Mouse (Mus musculus): ENCODE measurements around the gene Ado. TPM values are rescaled to one million over a fixed set of nuclear protein-coding genes. Genes with fewer than 3 reads are reported as not detected.

The Ado gene
- polyA plus RNA-seq, 1 experiment from 2014 or later: 99.1 TPM

DNA sequence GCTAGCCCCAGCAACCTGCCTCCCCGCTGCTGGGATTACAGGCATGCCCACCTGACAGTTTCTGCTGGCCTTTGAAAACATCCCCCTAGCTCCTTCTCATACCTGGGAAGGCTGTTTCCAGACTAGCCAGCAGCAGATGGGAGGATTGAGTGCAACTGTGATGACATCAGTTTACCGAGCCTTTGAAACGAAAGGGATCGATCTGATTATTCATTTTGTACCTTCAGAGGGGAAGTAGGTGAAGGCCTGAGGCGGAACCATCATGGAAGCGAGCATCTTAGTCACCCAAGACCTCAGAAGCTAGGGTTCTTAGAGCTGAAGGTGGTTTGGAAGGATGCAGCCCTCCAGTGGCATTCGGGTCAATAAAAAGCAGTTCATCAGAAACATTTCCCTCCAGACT is 15.8 kb upstream of the Ado start:
- Histone ChIP-seq H3K4me2 (replicated peaks) (no peak overlapping the region), H3K4me1 (replicated peaks; ENCODE audit: control insufficient read depth, insufficient read depth, low read length) (peaks cover 11% of the 10 kb centered on the region; the same call in 1 of the 2 replicates), H3K36me3 (replicated peaks; ENCODE audit: control insufficient read depth, insufficient read depth) (no peaks in the 10 kb centered on the region), H3K27me3 (ENCODE audit: control insufficient read depth, insufficient read depth, low read length) (peaks cover 14% of the 10 kb centered on the region; the same call in 1 of the 2 replicates), H3K9ac (no peak overlapping the region), H3K27ac (no peak overlapping the region), H3K4me3 (replicated peaks; ENCODE audit: low read length) (no peak overlapping the region), H3K9me3 (ENCODE audit: control insufficient read depth, low read length) (no peaks in the 10 kb centered on the region)
- WGBS: 92% methylated on average over 7 of the region's 7 CpGs
- ATAC-seq (ENCODE audit: low FRiP score): no peak
- no peak for DNase-seq (ENCODE audit: low spot score)

DNA sequence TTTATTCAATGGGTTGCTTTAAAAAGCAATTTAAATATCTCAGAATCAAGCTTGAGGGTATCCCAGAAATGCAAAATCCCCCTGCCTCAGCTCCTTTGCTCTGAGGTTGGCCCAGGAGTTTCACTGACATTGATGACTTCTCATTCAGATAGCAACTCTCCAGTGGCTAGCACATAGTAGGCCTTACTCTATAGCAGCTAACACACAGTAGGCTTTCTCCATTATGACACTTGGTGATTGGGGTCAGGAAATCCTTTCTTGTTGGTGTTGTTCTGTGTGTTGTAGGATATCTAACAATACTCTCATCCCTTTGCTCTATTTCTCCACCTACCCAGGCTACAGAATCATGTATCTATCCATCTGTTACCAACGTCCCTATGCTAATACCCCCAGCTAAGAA is 12.4 kb upstream of the Ado start:
- Histone ChIP-seq H3K9me3 (ENCODE audit: control insufficient read depth, low read length) (0 out of 2 replicates have a peak, but pooled peaks cover 3% of the 10 kb centered on the region), H3K36me3 (replicated peaks; ENCODE audit: control insufficient read depth, insufficient read depth) (no peaks in the 10 kb centered on the region), H3K4me3 (replicated peaks; ENCODE audit: low read length) (no peak overlapping the region), H3K27ac (no peak overlapping the region), H3K4me1 (replicated peaks; ENCODE audit: control insufficient read depth, insufficient read depth, low read length) (peaks cover 12% of the 10 kb centered on the region; the same call in 1 of the 2 replicates), H3K27me3 (ENCODE audit: control insufficient read depth, insufficient read depth, low read length) (peaks cover 25% of the 10 kb centered on the region; the same call in 1 of the 2 replicates), H3K9ac (no peak overlapping the region), H3K4me2 (replicated peaks) (no peak overlapping the region)
- DNase-seq (ENCODE audit: low spot score): no peak
- 73% methylated on average over 1 of the region's 1 CpGs for WGBS
- ATAC-seq (ENCODE audit: low FRiP score): no peak

DNA sequence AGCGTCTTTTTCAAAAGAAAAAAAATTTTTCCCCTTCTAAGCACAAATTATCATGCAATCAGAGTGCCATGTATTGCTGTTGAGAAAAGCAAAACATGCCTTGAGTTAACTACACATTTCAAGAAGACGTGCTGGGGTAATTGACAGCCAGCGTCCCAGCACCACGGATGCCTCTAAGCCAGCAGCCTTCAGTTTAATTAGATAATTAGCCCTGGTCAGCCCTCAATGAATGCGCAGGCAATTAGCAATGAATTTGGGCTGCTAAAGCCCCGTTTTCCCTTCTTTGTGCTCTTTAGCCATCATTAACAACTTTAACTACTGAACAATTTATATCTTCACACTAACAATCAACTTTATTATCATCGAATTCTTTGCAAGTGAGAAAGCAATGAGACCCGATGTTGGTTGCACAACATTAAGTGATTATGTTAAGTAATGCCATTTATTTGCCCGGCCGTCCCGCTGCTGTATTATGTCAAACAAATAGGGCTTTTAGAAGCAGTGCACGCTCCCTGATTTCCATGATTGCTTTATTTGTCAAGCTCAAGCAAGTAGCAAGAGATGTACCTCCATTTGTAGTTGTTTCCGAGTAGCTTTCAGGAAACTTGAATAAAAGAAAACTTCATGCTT is 11.1 kb upstream of the Ado start:
- no peak for DNase-seq (ENCODE audit: low spot score)
- ATAC-seq (ENCODE audit: low FRiP score): no peak
- Histone ChIP-seq H3K36me3 (replicated peaks; ENCODE audit: control insufficient read depth, insufficient read depth) (no peaks in the 10 kb centered on the region), H3K9ac (no peak overlapping the region), H3K9me3 (ENCODE audit: control insufficient read depth, low read length) (0 out of 2 replicates have a peak, but pooled peaks cover 3% of the 10 kb centered on the region), H3K27me3 (ENCODE audit: control insufficient read depth, insufficient read depth, low read length) (peaks cover 29% of the 10 kb centered on the region), H3K4me2 (replicated peaks) (no peak overlapping the region), H3K4me1 (replicated peaks; ENCODE audit: control insufficient read depth, insufficient read depth, low read length) (peaks cover 12% of the 10 kb centered on the region; the same call in 1 of the 2 replicates), H3K27ac (no peak overlapping the region), H3K4me3 (replicated peaks; ENCODE audit: low read length) (no peak overlapping the region)
- WGBS: 29% methylated on average over 13 of the region's 13 CpGs

DNA sequence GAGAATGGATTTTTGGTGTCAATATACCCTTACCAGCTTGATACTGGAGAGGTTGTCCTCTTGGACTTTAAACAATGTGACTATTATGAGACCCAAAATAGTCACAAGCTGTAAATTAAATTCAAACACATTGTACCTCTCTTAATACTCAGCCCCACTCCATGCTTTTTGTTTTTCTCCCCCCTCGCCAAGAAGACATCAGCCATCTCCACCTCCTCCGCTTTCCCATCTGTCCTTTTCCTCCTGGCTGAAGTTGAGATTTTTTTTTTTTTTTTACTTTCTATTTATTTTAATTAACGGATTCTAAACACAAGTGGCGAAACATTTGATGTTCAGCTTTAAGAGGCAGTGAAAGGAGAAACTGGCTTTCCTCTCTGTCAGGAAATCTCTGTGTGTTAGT is 9.3 kb upstream of the Ado start:
- DNase-seq (ENCODE audit: low spot score): no peak
- no peak overlapping the region for H3K4me2 ChIP-seq (replicated peaks)
- peaks cover 12% of the 10 kb centered on the region; the same call in 1 of the 2 replicates for H3K4me1 ChIP-seq (replicated peaks; ENCODE audit: control insufficient read depth, insufficient read depth, low read length)
- no peaks in the 10 kb centered on the region for H3K36me3 ChIP-seq (replicated peaks; ENCODE audit: control insufficient read depth, insufficient read depth)
- H3K27me3 ChIP-seq (ENCODE audit: control insufficient read depth, insufficient read depth, low read length): peaks cover 30% of the 10 kb centered on the region
- no peak overlapping the region for H3K27ac ChIP-seq
- H3K9ac ChIP-seq: no peak overlapping the region
- no peak for ATAC-seq (ENCODE audit: low FRiP score)
- H3K9me3 ChIP-seq (ENCODE audit: control insufficient read depth, low read length): 0 out of 2 replicates have a peak, but pooled peaks cover 3% of the 10 kb centered on the region
- H3K4me3 ChIP-seq (replicated peaks; ENCODE audit: low read length): no peak overlapping the region
- WGBS: 88% methylated on average over 4 of the region's 4 CpGs

GRCm38 (mm10) chr10:67548261-67548854 is 397 bp downstream of the Ado start:
- peak overlapping the region; percentile 87 for H3K4me3 ChIP-seq (replicated peaks; ENCODE audit: low read length)
- ATAC-seq (ENCODE audit: low FRiP score) (peak; percentile 83), DNase-seq (ENCODE audit: low spot score) (no peak)
- no peaks in the 10 kb centered on the region for H3K9me3 ChIP-seq (ENCODE audit: control insufficient read depth, low read length)
- peak overlapping the region; percentile 97 for H3K27ac ChIP-seq
- H3K36me3 ChIP-seq (replicated peaks; ENCODE audit: control insufficient read depth, insufficient read depth): 0 out of 2 replicates have a peak, but pooled peaks cover 3% of the 10 kb centered on the region
- WGBS: under 1% methylated on average over 73 of the region's 73 CpGs
- peak overlapping the region; percentile 85 for H3K9ac ChIP-seq
- peaks cover 26% of the 10 kb centered on the region for H3K4me1 ChIP-seq (replicated peaks; ENCODE audit: control insufficient read depth, insufficient read depth, low read length)
- H3K27me3 ChIP-seq (ENCODE audit: control insufficient read depth, insufficient read depth, low read length): 0 out of 2 replicates have a peak, but pooled peaks cover 2% of the 10 kb centered on the region
- peak overlapping the region; percentile 98 for H3K4me2 ChIP-seq (replicated peaks)

DNA sequence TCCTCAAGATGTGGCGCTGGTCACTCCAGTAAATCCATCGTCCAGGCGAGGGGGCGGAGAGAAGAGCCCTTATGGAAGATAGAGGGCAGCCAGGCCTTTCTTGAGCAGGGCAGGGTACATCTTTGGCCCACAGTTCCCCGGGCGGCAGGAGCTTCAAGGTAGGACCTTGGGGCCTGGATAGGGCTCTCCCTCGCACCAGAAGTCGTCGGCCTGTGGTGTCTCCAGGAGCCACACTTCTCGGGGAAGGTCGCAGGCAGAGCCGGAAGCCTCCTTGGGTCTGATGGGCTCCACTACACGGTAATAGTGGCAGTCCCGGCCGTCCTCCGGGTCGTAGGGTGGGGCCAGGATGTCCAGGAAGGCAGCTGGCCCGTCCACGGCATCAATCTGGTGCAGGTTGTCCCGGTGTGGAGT is 900 bp downstream of the Ado start:
- Histone ChIP-seq H3K4me2 (replicated peaks) (peak overlapping the region; percentile 98), H3K36me3 (replicated peaks; ENCODE audit: control insufficient read depth, insufficient read depth) (0 out of 2 replicates have a peak, but pooled peaks cover 6% of the 10 kb centered on the region), H3K9me3 (ENCODE audit: control insufficient read depth, low read length) (no peaks in the 10 kb centered on the region), H3K27me3 (ENCODE audit: control insufficient read depth, insufficient read depth, low read length) (peaks cover 3% of the 10 kb centered on the region; the same call in 1 of the 2 replicates), H3K27ac (peak overlapping the region; percentile 97), H3K4me1 (replicated peaks; ENCODE audit: control insufficient read depth, insufficient read depth, low read length) (peaks cover 26% of the 10 kb centered on the region), H3K4me3 (replicated peaks; ENCODE audit: low read length) (peak overlapping the region; percentile 87), H3K9ac (peak overlapping the region; percentile 85)
- ATAC-seq (ENCODE audit: low FRiP score) (no peak), DNase-seq (ENCODE audit: low spot score) (no peak)
- 0% methylated on average over 20 of the region's 20 CpGs for WGBS

GRCm38 (mm10) chr10:67540591-67540990 is 8.2 kb downstream of the Ado start:
- no peak overlapping the region for H3K27ac ChIP-seq
- H3K27me3 ChIP-seq (ENCODE audit: control insufficient read depth, insufficient read depth, low read length): peaks cover 76% of the 10 kb centered on the region
- H3K4me1 ChIP-seq (replicated peaks; ENCODE audit: control insufficient read depth, insufficient read depth, low read length): peaks cover 20% of the 10 kb centered on the region
- H3K4me3 ChIP-seq (replicated peaks; ENCODE audit: low read length): no peak overlapping the region
- DNase-seq (ENCODE audit: low spot score) (no peak), ATAC-seq (ENCODE audit: low FRiP score) (no peak)
- no peaks in the 10 kb centered on the region for H3K9me3 ChIP-seq (ENCODE audit: control insufficient read depth, low read length)
- 15% methylated on average over 19 of the region's 19 CpGs for WGBS
- H3K9ac ChIP-seq: no peak overlapping the region
- H3K36me3 ChIP-seq (replicated peaks; ENCODE audit: control insufficient read depth, insufficient read depth): 0 out of 2 replicates have a peak, but pooled peaks cover 7% of the 10 kb centered on the region
- H3K4me2 ChIP-seq (replicated peaks): no peak overlapping the region

DNA sequence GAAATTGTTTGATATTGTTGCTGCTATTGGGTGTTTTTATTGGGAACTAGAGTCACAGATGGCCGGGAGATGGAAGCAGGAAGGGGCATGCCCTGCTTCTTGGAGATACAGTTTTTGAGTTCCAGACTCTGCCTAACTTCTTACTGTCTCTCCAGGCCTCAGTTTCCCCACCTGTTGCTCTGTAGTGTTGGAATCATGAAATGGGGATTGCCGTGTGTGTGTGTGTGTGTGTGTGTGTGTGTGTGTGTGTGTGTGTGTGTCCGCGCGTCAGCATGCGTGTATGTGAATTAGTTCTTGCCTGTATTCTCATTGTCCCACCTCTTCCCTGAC is 9.4 kb downstream of the Ado start:
- H3K27me3 ChIP-seq (ENCODE audit: control insufficient read depth, insufficient read depth, low read length): peaks cover 88% of the 10 kb centered on the region
- no peak overlapping the region for H3K9ac ChIP-seq
- H3K9me3 ChIP-seq (ENCODE audit: control insufficient read depth, low read length): no peaks in the 10 kb centered on the region
- 44% methylated on average over 6 of the region's 6 CpGs for WGBS
- 0 out of 2 replicates have a peak, but pooled peaks cover 4% of the 10 kb centered on the region for H3K36me3 ChIP-seq (replicated peaks; ENCODE audit: control insufficient read depth, insufficient read depth)
- peaks cover 27% of the 10 kb centered on the region for H3K4me1 ChIP-seq (replicated peaks; ENCODE audit: control insufficient read depth, insufficient read depth, low read length)
- DNase-seq (ENCODE audit: low spot score) (no peak), ATAC-seq (ENCODE audit: low FRiP score) (no peak)
- peak overlapping the region; percentile 59; the same call in 1 of the 2 replicates for H3K4me3 ChIP-seq (replicated peaks; ENCODE audit: low read length)
- no peak overlapping the region for H3K27ac ChIP-seq
- H3K4me2 ChIP-seq (replicated peaks): peak overlapping the region; percentile 93

- Histone ChIP-seq H3K9me3 (ENCODE audit: control insufficient read depth, low read length) (no peaks in the 10 kb centered on the region), H3K27me3 (ENCODE audit: control insufficient read depth, insufficient read depth, low read length) (peaks cover 94% of the 10 kb centered on the region), H3K4me1 (replicated peaks; ENCODE audit: control insufficient read depth, insufficient read depth, low read length) (peaks cover 27% of the 10 kb centered on the region), H3K4me2 (replicated peaks) (peak overlapping the region; percentile 93), H3K27ac (no peak overlapping the region), H3K36me3 (replicated peaks; ENCODE audit: control insufficient read depth, insufficient read depth) (0 out of 2 replicates have a peak, but pooled peaks cover 4% of the 10 kb centered on the region), H3K4me3 (replicated peaks; ENCODE audit: low read length) (peak overlapping the region; percentile 59), H3K9ac (peak overlapping the region; percentile 26; the same call in 1 of the 2 replicates)
- 1% methylated on average over 50 of the region's 50 CpGs for WGBS
- DNase-seq (ENCODE audit: low spot score): no peak
- no peak for ATAC-seq (ENCODE audit: low FRiP score)
Measured at GRCm38 (mm10) chr10:67538585-67539400, 10.0 kb downstream of the Ado start.

Measured in hindbrain, embryonic 14.5 days (tissue).